Mouse (Mus musculus) cerebellum, adult 18-20 months (tissue): ENCODE data around the gene Slk.
"Not testable (repeated sequence)": the region's sequence is repeated elsewhere in the genome, so short reads cannot be mapped to it uniquely, and the experiment has no call there.

ENCODE experiments used
- DNase-seq, 2 experiments: peaks; one replicate each; pipeline ENCODE4 v3.0.0; 2021

Slk gene

DNA sequence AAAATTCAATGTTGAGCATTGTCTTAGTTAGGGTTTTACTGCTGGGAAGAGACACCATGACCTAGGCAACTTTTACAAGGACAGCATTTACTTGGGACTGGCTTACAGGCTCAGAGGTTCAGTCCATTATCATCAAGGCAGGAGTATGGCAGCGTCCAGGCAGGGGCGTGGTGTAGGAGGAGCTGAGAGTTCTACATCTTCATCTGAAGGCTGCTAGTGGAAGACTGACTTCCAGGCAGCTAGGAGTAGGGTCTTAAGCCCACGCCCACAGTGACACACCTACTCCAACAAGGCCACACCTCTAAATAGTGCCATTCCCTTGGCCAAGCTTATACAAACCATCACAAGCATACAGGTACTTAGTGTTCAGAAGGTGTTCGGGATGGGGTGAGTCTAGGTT is 7.5 kb upstream of the Slk start:
- DNase-seq: not testable (repeated sequence)

DNA sequence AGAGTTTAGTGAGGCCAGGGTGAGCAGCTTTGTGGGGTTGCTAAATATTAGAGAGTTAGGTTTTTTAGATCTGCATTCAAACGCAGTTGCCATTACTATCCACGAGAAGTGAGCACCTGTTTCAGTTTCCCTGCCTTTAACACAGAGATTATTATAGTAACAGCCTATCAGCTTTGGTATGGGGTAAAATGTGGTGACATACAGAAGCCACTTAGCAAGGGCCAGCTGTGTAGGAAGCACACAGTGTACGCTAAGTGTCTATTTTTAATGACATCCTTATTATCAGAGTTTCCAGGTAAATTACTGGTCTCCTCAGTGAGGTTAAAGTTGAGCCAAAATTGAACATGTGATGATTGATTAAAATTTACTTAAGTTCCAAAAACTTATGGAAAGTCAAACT is 5.8 kb upstream of the Slk start:
- DNase-seq: no peak

GRCm38 (mm10) chr19:47578581-47579224 is 775 bp upstream of the Slk start:
- peak in 1 of 2 experiments; percentile 11 for DNase-seq

DNA sequence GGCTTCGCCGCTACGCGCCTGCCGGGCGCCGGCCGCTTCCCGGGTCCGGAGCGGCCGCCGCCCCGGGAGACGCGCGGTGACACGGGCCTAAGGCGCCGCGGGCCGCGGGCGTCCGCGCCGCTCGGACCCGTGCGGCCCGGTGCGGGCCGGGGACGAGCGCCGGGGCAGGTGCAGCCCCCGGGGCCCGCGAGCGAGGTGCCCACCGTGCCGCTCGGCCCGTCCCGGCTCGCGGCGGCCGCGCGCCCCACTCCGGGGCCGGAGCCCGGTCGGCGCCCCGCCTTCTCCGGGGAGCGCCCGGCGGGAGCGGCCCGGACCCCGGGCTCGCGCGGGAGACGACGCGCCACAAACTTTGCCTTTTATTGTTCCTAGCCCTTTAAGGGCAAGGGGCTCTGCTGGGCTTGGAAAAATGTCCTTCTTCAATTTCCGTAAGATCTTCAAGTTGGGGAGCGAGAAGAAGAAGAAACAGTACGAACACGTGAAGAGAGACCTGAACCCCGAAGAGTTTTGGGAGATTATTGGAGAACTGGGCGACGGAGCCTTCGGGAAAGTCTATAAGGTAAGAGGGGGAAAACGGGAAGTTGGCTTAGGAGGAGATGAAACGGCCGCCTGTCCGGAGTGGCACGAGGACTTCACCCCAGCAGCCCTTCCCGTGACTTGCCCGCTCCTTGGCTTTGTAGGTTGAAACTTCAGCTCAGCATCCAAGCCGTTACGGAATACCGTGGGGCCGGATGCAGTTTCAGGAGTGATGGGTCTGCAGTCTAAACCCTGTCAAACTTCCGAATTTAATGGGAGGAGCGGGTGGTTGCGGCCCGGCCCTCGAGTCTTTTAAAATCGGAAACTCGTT is 532 bp downstream of the Slk start:
- DNase-seq: peak; percentile 27 to 62

DNA sequence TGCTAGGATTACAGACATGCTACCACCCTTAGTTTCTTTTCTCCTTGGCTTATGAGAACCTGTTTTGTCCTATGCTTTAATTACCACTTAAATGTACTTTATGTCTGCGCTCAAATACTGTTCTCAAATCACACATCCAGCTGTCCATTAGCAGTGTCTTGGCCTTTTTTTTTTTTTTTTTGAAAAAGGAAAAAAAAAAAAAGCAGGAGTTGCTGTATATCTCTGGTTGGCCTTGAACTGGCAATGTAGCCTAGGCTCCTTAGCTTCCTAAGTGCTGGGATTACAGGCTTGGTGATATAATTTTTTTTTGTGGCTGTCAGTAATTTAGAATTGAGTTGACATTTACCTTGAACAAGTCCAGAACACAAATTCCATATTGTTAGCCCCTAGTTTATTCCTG is 6.3 kb downstream of the Slk start:
- no peak for DNase-seq

DNA sequence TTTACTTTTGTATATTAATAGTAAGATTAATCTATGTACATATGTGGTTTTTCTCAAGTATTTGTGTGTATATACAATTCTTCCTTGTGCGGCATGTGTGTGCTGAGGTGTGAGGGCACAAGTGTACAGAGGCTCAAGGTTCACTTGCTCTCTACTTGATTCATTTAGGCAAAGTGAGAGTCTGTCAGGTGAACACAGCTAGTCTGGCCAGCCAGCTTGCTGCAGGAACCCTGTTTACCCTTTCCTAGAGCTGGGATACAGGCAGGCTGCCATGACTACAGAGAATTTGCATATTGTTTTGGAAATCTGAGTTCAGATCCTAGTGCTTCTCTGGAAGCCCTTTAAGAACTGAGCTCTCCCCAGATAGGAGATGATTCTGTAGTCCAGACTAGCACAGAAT is 7.5 kb downstream of the Slk start:
- no peak for DNase-seq

DNA sequence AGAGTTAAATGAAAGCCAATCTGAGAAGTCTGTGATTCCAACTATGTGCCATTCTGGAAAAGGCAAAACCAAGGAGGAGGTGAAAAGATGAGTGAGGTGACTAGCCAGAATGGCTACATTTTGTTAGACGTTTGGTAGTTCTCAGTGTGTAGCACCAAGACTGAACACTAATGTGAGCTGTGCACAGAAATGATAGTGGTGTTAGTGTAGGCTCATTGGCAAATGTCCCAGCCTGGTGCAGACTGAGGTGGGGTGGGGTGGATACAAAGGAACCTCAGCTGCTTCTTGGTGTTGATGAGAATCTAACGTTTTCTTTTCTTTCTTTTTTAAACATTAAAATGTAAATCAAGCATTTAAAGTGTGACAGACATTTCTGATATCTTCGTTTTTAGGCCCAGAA is 29.0 kb downstream of the Slk start:
- no peak for DNase-seq

- DNase-seq: no peak
These were observed 34.0 kb downstream of the Slk start for GRCm38 (mm10) chr19:47613442-47613841.

GRCm38 (mm10) chr19:47621478-47621877 is 42.0 kb downstream of the Slk start:
- DNase-seq: no peak

DNA sequence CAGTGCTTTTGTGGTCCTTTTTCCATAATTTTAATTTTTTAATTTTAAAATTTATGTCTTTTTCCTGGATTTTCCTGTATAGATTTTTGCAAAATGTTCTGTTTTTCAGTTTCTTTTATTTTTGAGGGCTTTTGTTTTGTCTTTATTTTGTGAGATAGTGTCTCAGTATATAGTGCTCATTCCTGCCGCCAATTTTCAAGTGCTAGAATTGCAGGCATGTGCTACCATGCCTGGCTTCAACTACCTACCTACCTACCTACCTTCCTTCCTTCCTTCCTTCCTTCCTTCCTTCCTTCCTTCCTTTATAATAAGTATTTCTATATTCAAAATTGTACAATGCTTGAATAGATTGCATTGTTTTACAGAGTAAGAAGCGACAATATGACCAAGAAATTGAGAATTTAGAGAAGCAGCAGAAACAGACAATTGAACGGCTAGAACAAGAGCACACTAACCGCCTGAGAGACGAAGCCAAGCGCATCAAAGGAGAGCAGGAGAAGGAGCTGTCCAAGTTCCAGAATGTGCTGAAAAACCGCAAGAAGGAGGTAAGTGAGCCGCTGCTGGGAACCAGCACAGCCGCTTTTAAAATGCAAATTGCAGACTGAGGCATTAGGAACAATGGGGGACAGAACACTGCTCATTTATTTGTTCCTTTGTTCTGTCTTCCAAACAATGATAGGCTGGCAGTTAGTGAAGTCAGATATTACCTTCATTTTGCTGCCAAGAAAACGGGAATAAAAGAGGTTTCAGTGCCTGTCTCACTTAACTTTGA is 45.6 kb downstream of the Slk start:
- no peak for DNase-seq

DNA sequence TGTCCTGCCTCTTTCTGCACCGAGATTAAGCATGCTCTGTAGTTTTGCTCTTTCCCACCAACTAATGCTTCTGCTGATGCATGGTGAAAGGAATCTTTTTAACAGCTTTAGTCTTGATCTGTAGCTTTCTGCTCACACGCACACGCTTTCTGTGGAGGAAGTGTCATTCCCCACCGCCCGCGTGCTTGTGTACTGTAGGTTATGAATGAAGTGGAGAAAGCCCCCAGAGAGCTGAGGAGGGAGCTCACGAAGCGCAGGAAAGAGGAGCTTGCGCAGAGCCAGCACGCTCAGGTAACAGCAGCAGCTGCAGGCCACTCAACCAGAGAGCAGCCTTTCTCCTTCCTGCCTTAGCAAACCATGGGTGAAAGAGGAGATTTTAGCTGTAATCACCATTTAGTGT is 48.0 kb downstream of the Slk start:
- no peak for DNase-seq

GRCm38 (mm10) chr19:47629068-47629467 is 49.6 kb downstream of the Slk start:
- no peak for DNase-seq

DNA sequence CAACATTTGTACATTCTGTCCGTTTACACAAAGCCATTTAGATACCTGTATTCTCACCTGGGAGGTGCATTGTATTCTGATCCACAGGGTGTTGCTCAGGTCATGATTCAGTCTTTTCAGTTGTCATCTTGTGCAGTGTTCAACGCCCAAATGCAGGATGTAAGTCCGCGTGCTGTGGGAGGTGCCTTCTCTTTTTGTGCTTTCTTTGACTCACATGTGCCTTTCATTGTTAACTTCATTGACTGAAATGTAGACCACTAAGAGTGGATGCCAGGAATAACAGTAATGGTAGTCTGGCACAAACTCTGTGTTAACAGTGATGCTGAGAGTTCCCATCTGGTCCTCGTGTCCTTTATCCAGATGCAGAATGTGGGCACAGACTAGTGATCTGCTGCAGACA is 50.9 kb downstream of the Slk start:
- no peak for DNase-seq

- no peak for DNase-seq
These were observed 52.3 kb downstream of the Slk start for GRCm38 (mm10) chr19:47631799-47632198.

- no peak for DNase-seq
These were observed 55.9 kb downstream of the Slk start for GRCm38 (mm10) chr19:47635380-47635779.

GRCm38 (mm10) chr19:47643910-47644309 is 64.4 kb downstream of the Slk start:
- no peak for DNase-seq

DNA sequence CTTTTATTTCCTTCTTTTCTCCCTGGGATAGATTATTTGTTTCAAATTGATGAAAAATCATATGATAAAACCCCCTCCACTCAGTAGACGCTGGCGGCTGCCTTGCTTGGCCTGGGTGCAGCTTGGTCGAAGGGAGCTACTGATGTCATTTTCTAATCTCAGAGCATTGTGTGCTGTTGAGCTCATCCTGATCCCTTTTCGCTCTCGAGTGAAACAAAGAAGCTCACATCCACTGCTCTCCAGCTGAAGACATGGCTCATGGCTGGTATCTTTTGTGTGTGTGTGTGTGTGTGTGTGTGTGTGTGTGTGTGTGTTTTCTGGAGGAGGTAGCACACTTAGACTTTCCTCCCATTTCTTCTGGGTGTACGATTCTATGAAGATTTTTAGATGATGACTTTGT is 66.1 kb downstream of the Slk start:
- no peak for DNase-seq

GRCm38 (mm10) chr19:47646508-47647120 is 67.1 kb downstream of the Slk start:
- no peak for DNase-seq

- DNase-seq: no peak
These were observed 69.6 kb downstream of the Slk start for GRCm38 (mm10) chr19:47649071-47649470.

DNA sequence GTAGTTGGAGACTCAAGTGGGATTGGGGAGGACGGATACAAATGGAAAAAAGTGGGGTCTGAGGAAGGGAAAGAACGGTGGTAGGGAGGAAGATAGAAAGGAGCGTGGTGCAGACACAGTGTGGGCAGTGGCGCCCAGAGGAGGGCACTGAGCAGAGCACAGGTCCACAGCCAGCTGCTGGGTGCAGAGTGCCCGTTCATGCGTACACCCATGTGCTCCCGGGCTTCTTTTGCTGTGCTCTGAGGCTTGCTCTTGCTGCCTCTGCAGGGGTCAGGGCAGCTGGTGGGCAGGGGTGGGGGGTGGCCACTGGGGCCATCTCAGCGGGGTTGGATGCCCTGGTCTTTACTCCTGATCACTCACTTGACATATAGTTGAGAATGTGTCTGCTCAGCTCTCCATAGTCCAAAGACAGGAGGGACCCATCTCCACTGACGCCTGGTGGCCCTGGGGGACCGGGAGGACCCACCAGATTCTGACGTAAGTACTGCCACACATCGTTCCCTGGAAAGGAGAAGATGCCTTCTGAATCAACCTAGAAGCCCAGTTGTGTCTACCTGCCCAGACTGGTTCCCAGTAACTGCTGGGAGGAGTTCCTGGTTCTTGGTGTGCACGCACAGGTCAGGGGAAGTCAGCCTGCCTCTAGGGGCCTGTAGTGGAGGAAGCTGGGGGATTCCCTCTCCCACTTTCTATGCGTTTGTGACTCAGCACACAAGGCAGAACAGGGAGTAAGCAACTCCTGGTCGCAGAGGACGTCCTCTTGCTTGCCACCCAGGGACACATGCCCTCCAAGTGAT is 71.1 kb downstream of the Slk start:
- no peak for DNase-seq

DNA sequence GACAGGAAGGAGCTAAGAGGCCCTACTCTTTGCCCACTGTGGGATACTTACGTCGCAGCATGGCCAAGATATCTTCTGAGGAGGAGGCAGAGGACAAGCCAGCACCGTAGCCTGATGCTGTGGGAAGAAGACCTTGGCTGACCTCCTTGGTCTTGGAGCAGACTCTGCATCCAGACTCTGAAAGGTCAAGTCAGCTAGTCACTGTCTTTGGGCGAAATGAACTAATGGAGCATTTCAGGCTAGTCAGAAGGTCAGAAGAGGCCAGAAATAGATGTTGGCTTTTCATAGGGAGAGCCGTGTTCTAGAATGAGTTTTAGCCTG is 71.6 kb downstream of the Slk start:
- no peak for DNase-seq

DNA sequence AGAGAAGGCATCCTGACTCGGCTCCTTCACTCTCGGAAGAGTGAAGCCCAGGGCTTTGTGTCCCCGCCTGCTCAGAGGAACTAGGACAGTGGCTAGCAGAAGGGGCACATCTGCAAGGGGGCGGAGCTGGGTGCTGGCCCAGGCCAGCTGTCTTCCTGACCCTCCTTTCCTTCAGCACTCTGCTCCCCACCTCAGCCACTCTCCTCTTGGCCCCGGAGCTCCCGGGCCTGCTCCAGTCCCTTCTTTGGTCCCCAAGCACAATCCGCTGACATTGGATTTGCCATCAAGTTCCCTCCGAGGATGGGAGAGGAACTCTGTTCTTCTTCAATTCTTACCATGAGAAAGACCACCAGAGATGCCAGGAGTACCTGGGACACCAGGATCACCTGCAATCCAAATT is 72.8 kb downstream of the Slk start:
- no peak for DNase-seq

GRCm38 (mm10) chr19:47653173-47653572 is 73.7 kb downstream of the Slk start:
- no peak for DNase-seq
